Mouse (Mus musculus): ENCODE data around the gene Olfr685. TPM values are rescaled to one million over a fixed set of nuclear protein-coding genes. Genes with fewer than 3 reads are reported as not detected.

The Olfr685 gene
- polyA plus RNA-seq (2015; fragmentation: Nextera tagmentation; extraction: Ambion mirVana), result not detected in 2 replicates

GRCm38 (mm10) chr7:105185912-105186311 is at the start of gene Olfr685:
Gene Olfr685 (minus strand): TSS chr7:105186012.
- Histone ChIP-seq H3K4me1 (ENCODE audit: control insufficient read depth, insufficient read depth, low read length) (no peaks in the 10 kb centered on the region), H3K4me3 (ENCODE audit: low read depth, low read length) (no peak within 1 kb of the TSS), H3K27ac (ENCODE audit: low read length) (no peak within 1 kb of the TSS), H3K9me3 (replicated peaks; ENCODE audit: control insufficient read depth, low read length, poor library complexity, severe bottlenecking) (no peaks in the 10 kb centered on the region), H3K27me3 (ENCODE audit: control insufficient read depth, insufficient read depth, low read depth, low read length) (no peaks in the 10 kb centered on the region), H3K4me2 (ENCODE audit: low read length) (no peak within 1 kb of the TSS), H3K9ac (ENCODE audit: low read depth, low read length) (no peak within 1 kb of the TSS), H3K36me3 (ENCODE audit: control insufficient read depth, insufficient read depth, low read length) (no peaks in the 10 kb centered on the region)
- no peak for ATAC-seq
- WGBS, result 87% methylated on average over 1 of the region's 1 CpGs

- no peak overlapping the region for H3K4me3 ChIP-seq (ENCODE audit: low read depth, low read length)
- no peaks in the 10 kb centered on the region for H3K4me1 ChIP-seq (ENCODE audit: control insufficient read depth, insufficient read depth, low read length)
- H3K9me3 ChIP-seq (replicated peaks; ENCODE audit: control insufficient read depth, low read length, poor library complexity, severe bottlenecking), result no peaks in the 10 kb centered on the region
- no peaks in the 10 kb centered on the region for H3K27me3 ChIP-seq (ENCODE audit: control insufficient read depth, insufficient read depth, low read depth, low read length)
- no peak overlapping the region for H3K27ac ChIP-seq (ENCODE audit: low read length)
- WGBS, result 93% methylated on average over 2 of the region's 2 CpGs
- ATAC-seq, result no peak
- H3K9ac ChIP-seq (ENCODE audit: low read depth, low read length), result no peak overlapping the region
- no peaks in the 10 kb centered on the region for H3K36me3 ChIP-seq (ENCODE audit: control insufficient read depth, insufficient read depth, low read length)
- H3K4me2 ChIP-seq (ENCODE audit: low read length), result no peak overlapping the region
Measured at GRCm38 (mm10) chr7:105229386-105229785, 43.6 kb upstream of the Olfr685 start.

- Histone ChIP-seq H3K9ac (ENCODE audit: low read depth, low read length) (no peak overlapping the region), H3K27me3 (ENCODE audit: control insufficient read depth, insufficient read depth, low read depth, low read length) (no peaks in the 10 kb centered on the region), H3K4me2 (ENCODE audit: low read length) (no peak overlapping the region), H3K4me1 (ENCODE audit: control insufficient read depth, insufficient read depth, low read length) (no peaks in the 10 kb centered on the region), H3K4me3 (ENCODE audit: low read depth, low read length) (no peak overlapping the region), H3K9me3 (replicated peaks; ENCODE audit: control insufficient read depth, low read length, poor library complexity, severe bottlenecking) (no peaks in the 10 kb centered on the region), H3K27ac (ENCODE audit: low read length) (no peak overlapping the region), H3K36me3 (ENCODE audit: control insufficient read depth, insufficient read depth, low read length) (no peaks in the 10 kb centered on the region)
- WGBS, result 85% methylated on average over 1 of the region's 1 CpGs
- no peak for ATAC-seq
Measured at GRCm38 (mm10) chr7:105228138-105228537, 42.3 kb upstream of the Olfr685 start.

GRCm38 (mm10) chr7:105226703-105227102 is 40.9 kb upstream of the Olfr685 start:
- no peak overlapping the region for H3K27ac ChIP-seq (ENCODE audit: low read length)

GRCm38 (mm10) chr7:105226072-105226471 is 40.3 kb upstream of the Olfr685 start:
- no peak overlapping the region for H3K9ac ChIP-seq (ENCODE audit: low read depth, low read length)
- H3K36me3 ChIP-seq (ENCODE audit: control insufficient read depth, insufficient read depth, low read length), result no peaks in the 10 kb centered on the region
- H3K27ac ChIP-seq (ENCODE audit: low read length), result no peak overlapping the region
- H3K4me2 ChIP-seq (ENCODE audit: low read length), result no peak overlapping the region
- no peaks in the 10 kb centered on the region for H3K27me3 ChIP-seq (ENCODE audit: control insufficient read depth, insufficient read depth, low read depth, low read length)
- no peaks in the 10 kb centered on the region for H3K4me1 ChIP-seq (ENCODE audit: control insufficient read depth, insufficient read depth, low read length)
- ATAC-seq, result 0 out of 2 replicates have a peak, but pooled peaks have one; percentile 28
- H3K4me3 ChIP-seq (ENCODE audit: low read depth, low read length), result no peak overlapping the region
- H3K9me3 ChIP-seq (replicated peaks; ENCODE audit: control insufficient read depth, low read length, poor library complexity, severe bottlenecking), result no peaks in the 10 kb centered on the region

More at GRCm38 (mm10) chr7:105226703-105227102, 40.9 kb upstream of the Olfr685 start:
- Histone ChIP-seq H3K4me2 (ENCODE audit: low read length) (no peak overlapping the region), H3K27me3 (ENCODE audit: control insufficient read depth, insufficient read depth, low read depth, low read length) (no peaks in the 10 kb centered on the region), H3K9me3 (replicated peaks; ENCODE audit: control insufficient read depth, low read length, poor library complexity, severe bottlenecking) (no peaks in the 10 kb centered on the region), H3K4me3 (ENCODE audit: low read depth, low read length) (no peak overlapping the region), H3K36me3 (ENCODE audit: control insufficient read depth, insufficient read depth, low read length) (no peaks in the 10 kb centered on the region), H3K9ac (ENCODE audit: low read depth, low read length) (no peak overlapping the region), H3K4me1 (ENCODE audit: control insufficient read depth, insufficient read depth, low read length) (no peaks in the 10 kb centered on the region)
- ATAC-seq, result no peak

- Histone ChIP-seq H3K9ac (ENCODE audit: low read depth, low read length) (no peak overlapping the region), H3K27me3 (ENCODE audit: control insufficient read depth, insufficient read depth, low read depth, low read length) (no peaks in the 10 kb centered on the region), H3K9me3 (replicated peaks; ENCODE audit: control insufficient read depth, low read length, poor library complexity, severe bottlenecking) (no peaks in the 10 kb centered on the region), H3K4me2 (ENCODE audit: low read length) (no peak overlapping the region), H3K36me3 (ENCODE audit: control insufficient read depth, insufficient read depth, low read length) (no peaks in the 10 kb centered on the region), H3K4me3 (ENCODE audit: low read depth, low read length) (no peak overlapping the region), H3K4me1 (ENCODE audit: control insufficient read depth, insufficient read depth, low read length) (no peaks in the 10 kb centered on the region), H3K27ac (ENCODE audit: low read length) (no peak overlapping the region)
- 60% methylated on average over 4 of the region's 4 CpGs for WGBS
- no peak for ATAC-seq
Measured at GRCm38 (mm10) chr7:105218281-105218680, 32.5 kb upstream of the Olfr685 start.

- Histone ChIP-seq H3K9ac (ENCODE audit: low read depth, low read length) (no peak overlapping the region), H3K36me3 (ENCODE audit: control insufficient read depth, insufficient read depth, low read length) (no peaks in the 10 kb centered on the region), H3K4me3 (ENCODE audit: low read depth, low read length) (no peak overlapping the region), H3K27me3 (ENCODE audit: control insufficient read depth, insufficient read depth, low read depth, low read length) (no peaks in the 10 kb centered on the region), H3K4me1 (ENCODE audit: control insufficient read depth, insufficient read depth, low read length) (no peaks in the 10 kb centered on the region), H3K27ac (ENCODE audit: low read length) (no peak overlapping the region), H3K9me3 (replicated peaks; ENCODE audit: control insufficient read depth, low read length, poor library complexity, severe bottlenecking) (no peaks in the 10 kb centered on the region), H3K4me2 (ENCODE audit: low read length) (no peak overlapping the region)
- WGBS, result 51% methylated on average over 1 of the region's 1 CpGs
- no peak for ATAC-seq
Measured at GRCm38 (mm10) chr7:105214761-105215160, 28.9 kb upstream of the Olfr685 start.

- ATAC-seq, result no peak
- H3K9ac ChIP-seq (ENCODE audit: low read depth, low read length), result no peak within 1 kb of the TSS
- no peaks in the 10 kb centered on the region for H3K36me3 ChIP-seq (ENCODE audit: control insufficient read depth, insufficient read depth, low read length)
- H3K4me1 ChIP-seq (ENCODE audit: control insufficient read depth, insufficient read depth, low read length), result no peaks in the 10 kb centered on the region
- no peaks in the 10 kb centered on the region for H3K27me3 ChIP-seq (ENCODE audit: control insufficient read depth, insufficient read depth, low read depth, low read length)
- no peak within 1 kb of the TSS for H3K4me2 ChIP-seq (ENCODE audit: low read length)
- no peak within 1 kb of the TSS for H3K27ac ChIP-seq (ENCODE audit: low read length)
- no peaks in the 10 kb centered on the region for H3K9me3 ChIP-seq (replicated peaks; ENCODE audit: control insufficient read depth, low read length, poor library complexity, severe bottlenecking)
- H3K4me3 ChIP-seq (ENCODE audit: low read depth, low read length), result no peak within 1 kb of the TSS
Measured at GRCm38 (mm10) chr7:105207385-105207784, 21.6 kb upstream of the Olfr685 start, which contains the start of gene Olfr686. Gene Olfr686 (minus strand): TSS chr7:105207485.

GRCm38 (mm10) chr7:105170773-105171172 is 15.0 kb downstream of the Olfr685 start:
- ATAC-seq, result peak; percentile 56; the same call in 1 of the 2 replicates
- Histone ChIP-seq H3K36me3 (ENCODE audit: control insufficient read depth, insufficient read depth, low read length) (no peaks in the 10 kb centered on the region), H3K9ac (ENCODE audit: low read depth, low read length) (no peak overlapping the region), H3K4me2 (ENCODE audit: low read length) (no peak overlapping the region), H3K4me3 (ENCODE audit: low read depth, low read length) (no peak overlapping the region), H3K4me1 (ENCODE audit: control insufficient read depth, insufficient read depth, low read length) (no peaks in the 10 kb centered on the region), H3K9me3 (replicated peaks; ENCODE audit: control insufficient read depth, low read length, poor library complexity, severe bottlenecking) (no peaks in the 10 kb centered on the region), H3K27me3 (ENCODE audit: control insufficient read depth, insufficient read depth, low read depth, low read length) (no peaks in the 10 kb centered on the region), H3K27ac (ENCODE audit: low read length) (no peak overlapping the region)
- 52% methylated on average over 4 of the region's 4 CpGs for WGBS
